Mouse (Mus musculus) MEL (cell line): ENCODE data around the gene Spo11.

Experiments
- CTCF ChIP-seq, 3 experiments: IDR thresholded peaks in 2 of 3; conservative IDR thresholded peaks in 1 of 3; 2 replicates each; pipeline ENCODE4 v1.5.1; 2011 to 2012; ENCODE audit warnings: low read length in 3 of 3, low read depth in 2 of 3, mild to moderate bottlenecking in 2 of 3, improper control_type of control experiment in 1 of 3, inconsistent platforms in 1 of 3, mixed read lengths in 1 of 3, moderate library complexity in 1 of 3; ENCODE audit not compliant: control insufficient read depth in 1 of 3, insufficient read depth in 1 of 3, poor library complexity in 1 of 3, severe bottlenecking in 1 of 3
- EP300 ChIP-seq, 2 experiments: IDR thresholded peaks; 2 replicates each; pipeline ENCODE4 v1.6.1; 2011; ENCODE audit warnings: improper control_type of control experiment in 2 of 2, low read length in 2 of 2, low read depth in 1 of 2, mild to moderate bottlenecking in 1 of 2
- ETS1 ChIP-seq: IDR thresholded peaks from 2 replicates; pipeline ENCODE4 v1.6.1; 2012; ENCODE audit warnings: low read depth, mild to moderate bottlenecking, inconsistent platforms, low read length, improper control_type of control experiment, moderate library complexity
- MEF2A ChIP-seq: IDR thresholded peaks from 2 replicates; pipeline ENCODE4 v1.6.1; 2014; ENCODE audit warnings: low read depth, mild to moderate bottlenecking, inconsistent platforms, low read length, improper control_type of control experiment; ENCODE audit not compliant: poor library complexity, insufficient replicate concordance, severe bottlenecking; ENCODE audit errors: extremely low read depth
- POLR2A ChIP-seq, 2 experiments: IDR thresholded peaks; 2 replicates each; pipeline ENCODE4 v1.6.1; 2011 to 2012; ENCODE audit warnings: low read length in 2 of 2, mild to moderate bottlenecking in 2 of 2, control low read depth in 1 of 2, improper control_type of control experiment in 1 of 2, low read depth in 1 of 2, moderate library complexity in 1 of 2; ENCODE audit not compliant: control insufficient read depth in 1 of 2, insufficient read depth in 1 of 2, poor library complexity in 1 of 2
- POLR2AphosphoS5 ChIP-seq: IDR thresholded peaks from 2 replicates; pipeline ENCODE4 v1.6.1; 2012; ENCODE audit warnings: low read depth, borderline replicate concordance, mild to moderate bottlenecking, inconsistent platforms, low read length, moderate library complexity, mixed read lengths
- RCOR1 ChIP-seq: IDR thresholded peaks from 2 replicates; pipeline ENCODE4 v1.6.1; 2012; ENCODE audit warnings: low read depth, mild to moderate bottlenecking, inconsistent platforms, low read length, improper control_type of control experiment
- SIN3A ChIP-seq: IDR thresholded peaks from 2 replicates; pipeline ENCODE4 v1.6.1; 2012; ENCODE audit warnings: low read length, improper control_type of control experiment, inconsistent platforms
- TCF12 ChIP-seq: IDR thresholded peaks from 2 replicates; pipeline ENCODE4 v1.6.1; 2014; ENCODE audit warnings: low read depth, mild to moderate bottlenecking, inconsistent platforms, low read length, improper control_type of control experiment, moderate library complexity
- USF2 ChIP-seq, 2 experiments: IDR thresholded peaks; 2 replicates each; pipeline ENCODE4 v1.6.1; 2011 to 2012; ENCODE audit warnings: improper control_type of control experiment in 2 of 2, low read length in 2 of 2, borderline replicate concordance in 1 of 2, inconsistent platforms in 1 of 2, low read depth in 1 of 2, mild to moderate bottlenecking in 1 of 2; ENCODE audit not compliant: insufficient read depth in 1 of 2

GRCm38 (mm10) chr2:172961211-172961610 is 16.3 kb upstream of the Spo11 start:
- TF ChIP-seq USF2 (IDR thresholded peaks at IDR 0.05; ENCODE audit: borderline replicate concordance in 1 of 2, insufficient read depth in 1 of 2, low read depth in 1 of 2, low read length in 2 of 2) (no peak), EP300 (IDR thresholded peaks at IDR 0.05; ENCODE audit: low read depth in 1 of 2, low read length in 2 of 2) (no peak), CTCF (IDR thresholded peaks at IDR 0.05 in 2 of 3, conservative IDR thresholded peaks at IDR 0.05 in 1 of 3; ENCODE audit: control insufficient read depth in 1 of 3, insufficient read depth in 1 of 3, low read depth in 2 of 3, low read length in 3 of 3, poor library complexity in 1 of 3, severe bottlenecking in 1 of 3) (no peak), ETS1 (no peak), POLR2A (IDR thresholded peaks at IDR 0.05; ENCODE audit: control insufficient read depth in 1 of 2, insufficient read depth in 1 of 2, low read depth in 1 of 2, low read length in 2 of 2, poor library complexity in 1 of 2) (no peak), POLR2AphosphoS5 (no peak), TCF12 (no peak), MEF2A (no peak), SIN3A (no peak), RCOR1 (no peak)
